ENCODE assay signal across 8 mouse cellular contexts in the genomic region with DNA sequence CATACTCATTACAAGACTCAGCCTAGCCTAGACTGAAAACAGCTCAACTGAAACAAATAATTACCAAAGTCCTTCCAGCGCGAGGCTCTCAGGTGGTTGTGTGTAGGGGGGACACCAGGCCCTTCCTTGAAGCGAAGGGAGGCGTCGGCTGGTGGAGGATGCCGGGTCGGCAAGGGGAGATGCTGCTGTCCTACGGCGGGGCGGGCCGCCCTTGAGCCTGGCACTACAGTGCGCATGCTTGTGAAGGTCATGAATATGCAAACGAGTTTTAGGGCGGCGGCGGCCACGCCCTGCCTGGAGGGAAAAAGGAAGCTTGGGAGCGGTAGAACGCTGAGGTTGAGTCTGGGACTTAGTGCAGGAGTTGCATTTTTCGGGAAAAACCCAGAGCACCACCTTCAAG. TPM values are rescaled to one million over a fixed set of nuclear protein-coding genes. Genes with fewer than 3 reads are reported as not detected.
DNase-seq lines count a peak whose midpoint lies in the region; ATAC-seq lines count a peak whose summit lies in the region.

No protein-coding gene starts in this region.

- H3K4me1 ChIP-seq in intestine, embryonic 15.5 days (replicated peaks) = peaks cover 38% of the 10 kb centered on the region
- peaks cover 42% of the 10 kb centered on the region for H3K4me1 ChIP-seq in midbrain, embryonic 16.5 days (ENCODE audit: control insufficient read depth, insufficient read depth, low read length)
- H3K4me1 ChIP-seq in stomach, embryonic 14.5 days (ENCODE audit: control insufficient read depth, insufficient read depth, low read length) = peaks cover 31% of the 10 kb centered on the region

- H3K4me3 ChIP-seq in intestine, embryonic 15.5 days (replicated peaks) = peak overlapping the region; percentile 28
- H3K4me3 ChIP-seq in midbrain, embryonic 16.5 days (ENCODE audit: low read depth, low read length) = peak overlapping the region; percentile 30
- H3K4me3 ChIP-seq in stomach, embryonic 14.5 days (ENCODE audit: low read depth, low read length) = peak overlapping the region; percentile 21; the same call in 1 of the 2 replicates

- H3K27me3 ChIP-seq in intestine, embryonic 15.5 days (replicated peaks) = peaks cover 6% of the 10 kb centered on the region; the same call in 1 of the 2 replicates
- no peaks in the 10 kb centered on the region; the same call in 1 of the 2 replicates for H3K27me3 ChIP-seq in midbrain, embryonic 16.5 days (ENCODE audit: control insufficient read depth, insufficient read depth, low read depth, low read length)
- H3K27me3 ChIP-seq in stomach, embryonic 14.5 days (ENCODE audit: control insufficient read depth, insufficient read depth, low read length) = no peaks in the 10 kb centered on the region

- intact Hi-C loops in gastrocnemius, postnatal 36 days (cut with DNase I) = no loop called here

- peak; percentile 49 for DNase-seq in CD4-positive, CD25-positive, alpha-beta regulatory T cell, adult 2 months (ENCODE audit: low read depth, low spot score)
- DNase-seq in embryo, embryonic 11.5 days (ENCODE audit: low read depth, low spot score) = peak; percentile 52
- peak; percentile 52 to 54 for DNase-seq in gastrocnemius, postnatal 36 days
- DNase-seq in liver = peak; percentile 82

- WGBS in intestine, embryonic 15.5 days = 1% methylated on average over 20 of the region's 20 CpGs
- WGBS in midbrain, embryonic 16.5 days = under 1% methylated on average over 20 of the region's 20 CpGs
- WGBS in stomach, embryonic 14.5 days = 2% methylated on average over 20 of the region's 20 CpGs

- H3K4me2 ChIP-seq in intestine, embryonic 15.5 days (replicated peaks) = peak overlapping the region; percentile 73
- peak overlapping the region; percentile 58 for H3K4me2 ChIP-seq in midbrain, embryonic 16.5 days (ENCODE audit: low read length)
- peak overlapping the region; percentile 62 for H3K4me2 ChIP-seq in stomach, embryonic 14.5 days (replicated peaks; ENCODE audit: low read depth, low read length)

- ATAC-seq in CD4-positive, CD25-positive, alpha-beta regulatory T cell, adult 4 months = no peak
- peak; percentile 75 for ATAC-seq in intestine, embryonic 15.5 days
- ATAC-seq in midbrain, embryonic 16.5 days = 0 out of 2 replicates have a peak, but pooled peaks have one; percentile 15
- ATAC-seq in stomach, embryonic 14.5 days (ENCODE audit: insufficient number of reproducible peaks, insufficient read depth, low FRiP score, low read depth) = peak; percentile 17; the same call in 1 of the 2 replicates

- H3K9ac ChIP-seq in intestine, embryonic 15.5 days = peak overlapping the region; percentile 26; the same call in 1 of the 2 replicates
- peak overlapping the region; percentile 53 for H3K9ac ChIP-seq in midbrain, embryonic 16.5 days (ENCODE audit: low read depth, low read length)
- no peak overlapping the region; the same call in 1 of the 2 replicates for H3K9ac ChIP-seq in stomach, embryonic 14.5 days (replicated peaks; ENCODE audit: low read depth, low read length)

- no peak overlapping the region for H3K27ac ChIP-seq in intestine, embryonic 15.5 days
- 0 out of 2 replicates have a peak overlapping the region, but pooled peaks have one; percentile 29 for H3K27ac ChIP-seq in midbrain, embryonic 16.5 days (ENCODE audit: low read length)
- H3K27ac ChIP-seq in stomach, embryonic 14.5 days (ENCODE audit: low read length) = no peak overlapping the region

- no peaks in the 10 kb centered on the region for H3K36me3 ChIP-seq in intestine, embryonic 15.5 days
- no peaks in the 10 kb centered on the region for H3K36me3 ChIP-seq in midbrain, embryonic 16.5 days (ENCODE audit: control insufficient read depth, insufficient read depth, low read length)
- H3K36me3 ChIP-seq in stomach, embryonic 14.5 days (ENCODE audit: control insufficient read depth, insufficient read depth, low read length) = no peaks in the 10 kb centered on the region

- no peaks in the 10 kb centered on the region for H3K9me3 ChIP-seq in intestine, embryonic 15.5 days
- no peaks in the 10 kb centered on the region for H3K9me3 ChIP-seq in midbrain, embryonic 16.5 days (replicated peaks; ENCODE audit: control insufficient read depth, low read length, poor library complexity, severe bottlenecking)
- no peaks in the 10 kb centered on the region for H3K9me3 ChIP-seq in stomach, embryonic 14.5 days (ENCODE audit: control insufficient read depth, low read depth, low read length)

RNA-seq across cellular contexts. Expression of a gene that starts 38.3 kb away (rescaled TPM):
- polyA plus RNA-seq in CD4-positive, CD25-positive, alpha-beta regulatory T cell, adult 4 months (2017; shearing (Covaris generic)) = under 1 TPM in 1 of 2 experiments, not detected in 1; 0.22 TPM
- under 1 TPM; 0.36 to 0.49 TPM for total RNA-seq in gastrocnemius, postnatal 36 days (2021)
- 1.8 and 2.1 TPM in 2 replicates for polyA plus RNA-seq in intestine, embryonic 15.5 days (2015; fragmentation: Nextera tagmentation; extraction: Ambion mirVana)
- 11.6 and 12.0 TPM in 2 replicates for polyA plus RNA-seq in midbrain, embryonic 16.5 days (2015; fragmentation: Nextera tagmentation; extraction: Ambion mirVana)
- 7.4 and 9.2 TPM in 2 replicates for polyA plus RNA-seq in stomach, embryonic 14.5 days (2014; fragmentation: Nextera tagmentation; extraction: Ambion mirVana)
